Comparison of ENCODE assay signal across 23 mouse cellular contexts in the genomic region with DNA sequence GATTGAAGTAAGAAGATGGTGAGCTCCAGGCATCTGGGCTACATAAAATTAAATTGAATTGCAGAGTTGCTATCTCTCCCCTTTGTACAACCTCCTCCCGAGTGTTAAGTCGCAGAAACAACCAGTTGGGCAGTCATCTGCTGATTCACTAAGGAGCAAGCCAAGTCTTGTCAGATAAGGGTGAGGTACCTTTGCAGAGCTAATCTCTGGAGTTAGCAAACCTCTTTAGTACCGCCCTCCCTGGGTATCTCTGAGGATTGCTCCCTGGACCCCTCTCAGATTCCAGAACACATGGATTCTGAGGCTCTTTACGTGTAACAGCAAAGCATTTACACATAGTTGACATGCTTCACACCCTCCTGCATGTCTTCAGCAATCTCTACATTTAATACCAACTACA. TPM values are rescaled to one million over a fixed set of nuclear protein-coding genes. Genes with fewer than 3 reads are reported as not detected.
DNase-seq lines count a peak whose midpoint lies in the region; ATAC-seq lines count a peak whose summit lies in the region.
"Had no signal": no experiment of that assay in that cellular context is flagged by ENCODE, and none has a peak within 500 bp of the region (broad histone marks: within the 10 kb centered on the region; RNA-seq: fewer than 3 reads in every experiment).

No protein-coding gene starts in this region.

- no peak for DNase-seq in heart, adult 11 months
- DNase-seq in c-Kit-positive CD71-positive TER-119-negative erythroid progenitor cells, embryonic 14.5 days (ENCODE audit: low read depth), result peak; percentile 64
- DNase-seq in liver, embryonic 13.5 days, result peak; percentile 74
- DNase-seq in layer of hippocampus, postnatal 10 days (ENCODE audit: low spot score in 2 of 2), result no peak
- no peak for DNase-seq in left cerebral cortex, postnatal 10 days (ENCODE audit: extremely low spot score in 1 of 2, low spot score in 2 of 2)
- no peak for DNase-seq in embryo, embryonic 10 days (ENCODE audit: low spot score)
- DNase-seq: adrenal gland, postnatal 25 days; cerebellum, postnatal 25 days; forebrain, postnatal 0 days; heart, postnatal 36 days; lung, postnatal 10 days; thymus, postnatal 4 days had no signal

- ATAC-seq in heart, embryonic 13.5 days (ENCODE audit: extremely low read depth, insufficient number of reproducible peaks, low FRiP score, low TSS enrichment), result no peak
- peak; percentile 69 for ATAC-seq in liver, embryonic 13.5 days (ENCODE audit: low read depth)
- no peak for ATAC-seq in stomach, embryonic 16.5 days (ENCODE audit: insufficient read depth, low FRiP score)
- ATAC-seq: forebrain, postnatal 0 days; hindbrain, embryonic 16.5 days; intestine, postnatal 0 days had no signal

- intact Hi-C loops in left cerebral cortex, postnatal 10 days (cut with DNase I), result no loop called here

- no peak overlapping the region for H3K4me3 ChIP-seq in heart, embryonic 13.5 days
- H3K4me3 ChIP-seq in liver, embryonic 13.5 days (replicated peaks), result peak overlapping the region; percentile 18; the same call in 1 of the 2 replicates
- H3K4me3 ChIP-seq in stomach, embryonic 16.5 days (replicated peaks; ENCODE audit: low read length), result no peak overlapping the region
- H3K4me3 ChIP-seq: embryonic facial prominence, embryonic 10.5 days; layer of hippocampus, adult 2 months; left cerebral cortex, adult 2 months; limb, embryonic 13.5 days; megakaryocyte, embryonic 14.5 days had no signal

- H3K4me1 ChIP-seq in heart, embryonic 13.5 days, result peaks cover 11% of the 10 kb centered on the region
- peaks cover 81% of the 10 kb centered on the region for H3K4me1 ChIP-seq in liver, embryonic 13.5 days (replicated peaks)
- peaks cover 10% of the 10 kb centered on the region for H3K4me1 ChIP-seq in stomach, embryonic 16.5 days (ENCODE audit: control insufficient read depth, insufficient read depth, low read length)

- 36% methylated on average over 4 of the region's 4 CpGs for WGBS in heart, embryonic 13.5 days
- 16% methylated on average over 4 of the region's 4 CpGs for WGBS in liver, embryonic 13.5 days (ENCODE audit: insufficient replicate concordance)
- WGBS in stomach, embryonic 16.5 days, result 56% methylated on average over 4 of the region's 4 CpGs

- H3K9me3 ChIP-seq in heart, embryonic 13.5 days, result no peaks in the 10 kb centered on the region
- H3K9me3 ChIP-seq in liver, embryonic 13.5 days (replicated peaks), result no peaks in the 10 kb centered on the region
- no peaks in the 10 kb centered on the region for H3K9me3 ChIP-seq in stomach, embryonic 16.5 days (replicated peaks; ENCODE audit: control insufficient read depth, low read length)
- H3K9me3 ChIP-seq: embryonic facial prominence, embryonic 10.5 days; limb, embryonic 13.5 days; megakaryocyte, embryonic 14.5 days had no signal

- H3K4me2 ChIP-seq in heart, embryonic 13.5 days, result no peak overlapping the region
- peak overlapping the region; percentile 60 for H3K4me2 ChIP-seq in liver, embryonic 13.5 days
- no peak overlapping the region for H3K4me2 ChIP-seq in stomach, embryonic 16.5 days (ENCODE audit: low read depth, low read length)
- H3K4me2 ChIP-seq: limb, embryonic 13.5 days had no signal

- H3K9ac ChIP-seq in heart, embryonic 13.5 days, result no peak overlapping the region
- peak overlapping the region; percentile 71 for H3K9ac ChIP-seq in liver, embryonic 13.5 days
- no peak overlapping the region for H3K9ac ChIP-seq in stomach, embryonic 16.5 days (ENCODE audit: low read length)
- H3K9ac ChIP-seq: forebrain, postnatal 0 days; limb, embryonic 13.5 days had no signal

- H3K27me3 ChIP-seq in heart, embryonic 13.5 days (replicated peaks), result 0 out of 2 replicates have a peak, but pooled peaks cover 7% of the 10 kb centered on the region
- no peaks in the 10 kb centered on the region for H3K27me3 ChIP-seq in liver, embryonic 13.5 days
- H3K27me3 ChIP-seq in stomach, embryonic 16.5 days (ENCODE audit: control insufficient read depth, insufficient read depth, low read length), result no peaks in the 10 kb centered on the region
- H3K27me3 ChIP-seq: limb, embryonic 13.5 days; megakaryocyte, embryonic 14.5 days had no signal

- H3K27ac ChIP-seq in heart, embryonic 13.5 days (replicated peaks), result peak overlapping the region; percentile 8; the same call in 1 of the 2 replicates
- H3K27ac ChIP-seq in liver, embryonic 13.5 days, result peak overlapping the region; percentile 100
- peak overlapping the region; percentile 55 for H3K27ac ChIP-seq in stomach, embryonic 16.5 days (ENCODE audit: low read length)
- H3K27ac ChIP-seq: embryonic facial prominence, embryonic 10.5 days; kidney, postnatal 0 days; layer of hippocampus, adult 2 months; left cerebral cortex, adult 2 months; limb, embryonic 13.5 days had no signal

- no peaks in the 10 kb centered on the region for H3K36me3 ChIP-seq in heart, embryonic 13.5 days
- H3K36me3 ChIP-seq in liver, embryonic 13.5 days, result no peaks in the 10 kb centered on the region
- H3K36me3 ChIP-seq in stomach, embryonic 16.5 days (ENCODE audit: control insufficient read depth, insufficient read depth, low read length), result no peaks in the 10 kb centered on the region
- H3K36me3 ChIP-seq: embryonic facial prominence, embryonic 10.5 days; limb, embryonic 13.5 days had no signal

RNA-seq across cellular contexts. Expression of a gene that starts 3.9 kb away (rescaled TPM):
- polyA plus RNA-seq in heart, embryonic 13.5 days (2015; fragmentation: Nextera tagmentation; extraction: Ambion mirVana), result 26.5 and 27.1 TPM in 2 replicates
- 37.7 and 44.1 TPM in 2 replicates for polyA plus RNA-seq in liver, embryonic 13.5 days (2015; fragmentation: Nextera tagmentation; extraction: Ambion mirVana)
- polyA plus RNA-seq in stomach, embryonic 16.5 days (2015; fragmentation: Nextera tagmentation; extraction: Ambion mirVana), result 27.9 and 29.6 TPM in 2 replicates
- 10 to 100 TPM; 45.1 to 52.0 TPM for total RNA-seq in layer of hippocampus, postnatal 10 days (2021)
- total RNA-seq in left cerebral cortex, postnatal 10 days (2021), result 10 to 100 TPM; 35.1 to 36.4 TPM

RNA-seq across cellular contexts. Expression of a gene that starts 9.5 kb away (rescaled TPM):
- polyA plus RNA-seq in heart, embryonic 13.5 days (2015; fragmentation: Nextera tagmentation; extraction: Ambion mirVana), result 135 and 136 TPM in 2 replicates
- polyA plus RNA-seq in liver, embryonic 13.5 days (2015; fragmentation: Nextera tagmentation; extraction: Ambion mirVana), result 158 and 180 TPM in 2 replicates
- polyA plus RNA-seq in stomach, embryonic 16.5 days (2015; fragmentation: Nextera tagmentation; extraction: Ambion mirVana), result 163 and 173 TPM in 2 replicates
- 100 to 1,000 TPM; 355 to 367 TPM for total RNA-seq in layer of hippocampus, postnatal 10 days (2021)
- total RNA-seq in left cerebral cortex, postnatal 10 days (2021), result 100 to 1,000 TPM; 415 to 438 TPM

RNA-seq across cellular contexts. Expression of a gene that starts 58.7 kb away (rescaled TPM):
- 0.10 TPM in 1 of 2 replicates, not detected in the other for polyA plus RNA-seq in heart, embryonic 13.5 days (2015; fragmentation: Nextera tagmentation; extraction: Ambion mirVana)
- 0.07 and 0.09 TPM in 2 replicates for polyA plus RNA-seq in liver, embryonic 13.5 days (2015; fragmentation: Nextera tagmentation; extraction: Ambion mirVana)
- polyA plus RNA-seq in stomach, embryonic 16.5 days (2015; fragmentation: Nextera tagmentation; extraction: Ambion mirVana), result 0.09 and 0.19 TPM in 2 replicates
- 10 to 100 TPM; 42.8 to 46.3 TPM for total RNA-seq in layer of hippocampus, postnatal 10 days (2021)
- 10 to 100 TPM; 43.8 to 48.3 TPM for total RNA-seq in left cerebral cortex, postnatal 10 days (2021)
- total RNA-seq: gastrocnemius, adult 18-20 months had no signal
- polyA plus RNA-seq: intestine, postnatal 0 days; kidney, postnatal 0 days had no signal

Comparison
In these comparisons a context has a peak if more than half of its experiments do, and no peak if none do; other contexts are left out.
1. H3K27ac ChIP-seq: peak in every context shown above with its lines; median percentile 100 in liver, embryonic 13.5 days; 55 in stomach, embryonic 16.5 days; 8 in heart, embryonic 13.5 days.
2. DNase-seq: peak in c-Kit-positive CD71-positive TER-119-negative erythroid progenitor cells, embryonic 14.5 days (single experiment) and liver, embryonic 13.5 days (single experiment); none in heart, adult 11 months (single experiment), layer of hippocampus, postnatal 10 days (0 of 2), left cerebral cortex, postnatal 10 days (0 of 2) and embryo, embryonic 10 days (single experiment).